Mouse (Mus musculus): ENCODE data around the gene Arhgap25. TPM values are rescaled to one million over a fixed set of nuclear protein-coding genes. Genes with fewer than 3 reads are reported as not detected.

Gene Arhgap25
- polyA plus RNA-seq, 1 experiment = 0.39 TPM

- Histone ChIP-seq H3K27ac (ENCODE audit: insufficient read depth, low read length) (no peak overlapping the region), H3K4me1 (ENCODE audit: control insufficient read depth, insufficient read depth, low read length) (no peaks in the 10 kb centered on the region), H3K27me3 (ENCODE audit: control insufficient read depth, insufficient read depth, low read length) (no peaks in the 10 kb centered on the region), H3K4me3 (replicated peaks; ENCODE audit: insufficient read depth, low read depth, low read length) (no peak overlapping the region)
- TF ChIP-seq POLR2A (IDR thresholded peaks at IDR 0.05; ENCODE audit: borderline replicate concordance, insufficient read depth, low read length) (no peak), CTCF (IDR thresholded peaks at IDR 0.05; ENCODE audit: borderline replicate concordance, insufficient read depth, low read depth, low read length) (no peak)
- 68% methylated on average over 9 of the region's 9 CpGs for WGBS
- DNase-seq = no peak
These were observed 34.9 kb upstream of the Arhgap25 start for GRCm38 (mm10) chr6:87567686-87568593.

- H3K27ac ChIP-seq (ENCODE audit: insufficient read depth, low read length) = no peak overlapping the region
- no peak overlapping the region for H3K4me3 ChIP-seq (replicated peaks; ENCODE audit: insufficient read depth, low read depth, low read length)
- no peaks in the 10 kb centered on the region for H3K27me3 ChIP-seq (ENCODE audit: control insufficient read depth, insufficient read depth, low read length)
- no peak for DNase-seq
- TF ChIP-seq POLR2A (IDR thresholded peaks at IDR 0.05; ENCODE audit: borderline replicate concordance, insufficient read depth, low read length) = no peak
- no peak for TF ChIP-seq CTCF (IDR thresholded peaks at IDR 0.05; ENCODE audit: borderline replicate concordance, insufficient read depth, low read depth, low read length)
- no peaks in the 10 kb centered on the region for H3K4me1 ChIP-seq (ENCODE audit: control insufficient read depth, insufficient read depth, low read length)
- 35% methylated on average over 5 of the region's 5 CpGs for WGBS
These were observed 32.1 kb upstream of the Arhgap25 start for GRCm38 (mm10) chr6:87565166-87565565.

- WGBS = 94% methylated on average over 4 of the region's 4 CpGs
- no peak overlapping the region for H3K27ac ChIP-seq (ENCODE audit: insufficient read depth, low read length)
- no peaks in the 10 kb centered on the region for H3K4me1 ChIP-seq (ENCODE audit: control insufficient read depth, insufficient read depth, low read length)
- H3K27me3 ChIP-seq (ENCODE audit: control insufficient read depth, insufficient read depth, low read length) = no peaks in the 10 kb centered on the region
- TF ChIP-seq POLR2A (IDR thresholded peaks at IDR 0.05; ENCODE audit: borderline replicate concordance, insufficient read depth, low read length) = no peak
- no peak for DNase-seq
- no peak overlapping the region for H3K4me3 ChIP-seq (replicated peaks; ENCODE audit: insufficient read depth, low read depth, low read length)
These were observed 31.3 kb upstream of the Arhgap25 start for GRCm38 (mm10) chr6:87564356-87564755.

- WGBS = 89% methylated on average over 3 of the region's 3 CpGs
- Histone ChIP-seq H3K4me3 (replicated peaks; ENCODE audit: insufficient read depth, low read depth, low read length) (no peak overlapping the region), H3K27ac (ENCODE audit: insufficient read depth, low read length) (no peak overlapping the region), H3K27me3 (ENCODE audit: control insufficient read depth, insufficient read depth, low read length) (no peaks in the 10 kb centered on the region), H3K4me1 (ENCODE audit: control insufficient read depth, insufficient read depth, low read length) (no peaks in the 10 kb centered on the region)
- no peak for DNase-seq
- no peak for TF ChIP-seq CTCF (IDR thresholded peaks at IDR 0.05; ENCODE audit: borderline replicate concordance, insufficient read depth, low read depth, low read length)
- no peak for TF ChIP-seq POLR2A (IDR thresholded peaks at IDR 0.05; ENCODE audit: borderline replicate concordance, insufficient read depth, low read length)
These were observed 20.7 kb upstream of the Arhgap25 start for GRCm38 (mm10) chr6:87553724-87554123.

GRCm38 (mm10) chr6:87552054-87552807 lies 19.2 kb upstream of the Arhgap25 start:
- Histone ChIP-seq H3K4me3 (replicated peaks; ENCODE audit: insufficient read depth, low read depth, low read length) (no peak overlapping the region), H3K27ac (ENCODE audit: insufficient read depth, low read length) (no peak overlapping the region), H3K4me1 (ENCODE audit: control insufficient read depth, insufficient read depth, low read length) (no peaks in the 10 kb centered on the region), H3K27me3 (ENCODE audit: control insufficient read depth, insufficient read depth, low read length) (no peaks in the 10 kb centered on the region)
- DNase-seq = no peak
- TF ChIP-seq POLR2A (IDR thresholded peaks at IDR 0.05; ENCODE audit: borderline replicate concordance, insufficient read depth, low read length) = no peak
- no peak for TF ChIP-seq CTCF (IDR thresholded peaks at IDR 0.05; ENCODE audit: borderline replicate concordance, insufficient read depth, low read depth, low read length)
- WGBS = 57% methylated on average over 7 of the region's 7 CpGs

- Histone ChIP-seq H3K4me1 (ENCODE audit: control insufficient read depth, insufficient read depth, low read length) (no peaks in the 10 kb centered on the region), H3K27ac (ENCODE audit: insufficient read depth, low read length) (no peak overlapping the region), H3K4me3 (replicated peaks; ENCODE audit: insufficient read depth, low read depth, low read length) (no peak overlapping the region), H3K27me3 (ENCODE audit: control insufficient read depth, insufficient read depth, low read length) (no peaks in the 10 kb centered on the region)
- TF ChIP-seq POLR2A (IDR thresholded peaks at IDR 0.05; ENCODE audit: borderline replicate concordance, insufficient read depth, low read length) = no peak
- TF ChIP-seq CTCF (IDR thresholded peaks at IDR 0.05; ENCODE audit: borderline replicate concordance, insufficient read depth, low read depth, low read length) = no peak
- 74% methylated on average over 7 of the region's 7 CpGs for WGBS
- DNase-seq = no peak
These were observed 14.8 kb upstream of the Arhgap25 start for GRCm38 (mm10) chr6:87547836-87548235.

- Histone ChIP-seq H3K4me1 (ENCODE audit: control insufficient read depth, insufficient read depth, low read length) (no peaks in the 10 kb centered on the region), H3K27me3 (ENCODE audit: control insufficient read depth, insufficient read depth, low read length) (no peaks in the 10 kb centered on the region), H3K4me3 (replicated peaks; ENCODE audit: insufficient read depth, low read depth, low read length) (no peak overlapping the region), H3K27ac (ENCODE audit: insufficient read depth, low read length) (no peak overlapping the region)
- TF ChIP-seq CTCF (IDR thresholded peaks at IDR 0.05; ENCODE audit: borderline replicate concordance, insufficient read depth, low read depth, low read length) (no peak), POLR2A (IDR thresholded peaks at IDR 0.05; ENCODE audit: borderline replicate concordance, insufficient read depth, low read length) (no peak)
- WGBS = 86% methylated on average over 4 of the region's 4 CpGs
- DNase-seq = no peak
These were observed 14.4 kb upstream of the Arhgap25 start for GRCm38 (mm10) chr6:87547431-87547830.
